Mouse (Mus musculus): ENCODE measurements around the gene Pcnx3. TPM values are rescaled to one million over a fixed set of nuclear protein-coding genes. Genes with fewer than 3 reads are reported as not detected.

Gene Pcnx3
- polyA plus RNA-seq, 1 experiment = 421 TPM

DNA sequence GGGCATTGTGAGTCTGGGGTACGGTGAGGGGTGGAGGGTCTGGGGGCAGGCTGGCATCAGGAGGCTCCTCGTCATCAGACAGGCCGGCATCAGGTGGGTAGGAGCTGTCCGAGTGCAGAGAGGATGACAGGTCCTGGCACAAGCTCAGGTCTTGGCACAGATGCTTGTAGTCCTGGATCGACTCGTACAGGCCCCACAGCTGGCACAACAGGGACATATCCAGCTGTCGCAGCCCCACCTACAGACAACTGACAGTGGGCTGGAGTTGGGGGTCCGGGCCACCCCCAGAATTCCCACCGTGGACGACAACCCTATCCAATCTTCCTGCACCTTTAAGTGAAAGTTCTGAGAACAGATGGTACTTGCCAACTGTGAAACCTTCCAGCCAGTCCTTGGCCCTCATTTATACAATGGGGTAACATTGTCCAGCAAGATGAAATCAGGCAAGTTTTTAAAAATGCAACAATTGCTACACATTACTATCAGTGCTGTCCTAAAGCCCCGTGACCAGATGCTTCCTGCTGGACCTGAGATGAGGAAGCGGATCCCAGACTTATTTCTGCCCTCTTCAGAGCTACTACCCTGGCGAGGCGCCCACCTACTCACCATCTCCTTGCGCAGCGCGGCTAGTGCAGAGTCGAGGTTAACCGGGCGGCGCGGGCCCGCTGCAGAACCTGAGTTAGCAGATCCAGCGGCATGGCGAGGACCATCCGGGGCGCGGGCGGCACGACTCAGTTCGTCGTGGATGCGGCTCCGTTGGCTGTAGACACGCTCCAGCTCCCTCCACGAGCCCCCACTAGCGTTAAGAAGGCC is 40.1 kb upstream of the Pcnx3 start:
- peak; percentile 50 for DNase-seq
- H3K36me3 ChIP-seq (ENCODE audit: control insufficient read depth, insufficient read depth, low read length) = no peaks in the 10 kb centered on the region
- H3K27ac ChIP-seq (ENCODE audit: control insufficient read depth, insufficient read depth, low read length) = no peak overlapping the region
- peaks cover 60% of the 10 kb centered on the region for H3K4me1 ChIP-seq (replicated peaks; ENCODE audit: control insufficient read depth, insufficient read depth, low read length)
- TF ChIP-seq CTCF (IDR thresholded peaks at IDR 0.05; ENCODE audit: borderline replicate concordance, control insufficient read depth, extremely low read depth, insufficient read depth, low read length, poor library complexity) (no peak), POLR2A (IDR thresholded peaks at IDR 0.05; ENCODE audit: control insufficient read depth, extremely low read depth, insufficient read depth, low read length, poor library complexity) (no peak)
- WGBS = 13% methylated on average over 37 of the region's 37 CpGs
- H3K4me3 ChIP-seq (ENCODE audit: control insufficient read depth, insufficient read depth, low read length) = peak overlapping the region; percentile 91
- no peaks in the 10 kb centered on the region for H3K27me3 ChIP-seq (ENCODE audit: control insufficient read depth, insufficient read depth, low read length)

DNA sequence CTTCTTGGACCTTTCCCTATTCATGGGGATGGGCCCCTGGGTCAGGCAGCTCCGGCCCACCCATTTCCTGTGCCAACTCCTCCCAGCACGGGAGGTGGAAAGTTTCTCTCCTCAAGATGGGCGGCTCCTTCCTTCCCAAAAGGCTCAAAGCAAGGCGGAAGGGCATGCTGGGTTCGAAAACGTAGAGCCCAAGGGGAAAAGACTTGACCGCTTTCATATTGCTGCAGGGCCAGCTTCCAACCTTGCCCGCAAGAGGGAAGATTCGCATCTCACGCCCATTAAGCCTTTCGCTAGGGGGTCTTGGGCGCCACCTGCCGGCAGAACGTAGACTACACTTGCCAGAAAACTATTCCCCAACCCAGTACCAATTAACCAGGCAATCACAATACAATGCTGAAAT is 39.0 kb upstream of the Pcnx3 start:
- peak overlapping the region; percentile 40 for H3K27ac ChIP-seq (ENCODE audit: control insufficient read depth, insufficient read depth, low read length)
- WGBS = 2% methylated on average over 14 of the region's 14 CpGs
- H3K4me3 ChIP-seq (ENCODE audit: control insufficient read depth, insufficient read depth, low read length) = peak overlapping the region; percentile 49
- no peaks in the 10 kb centered on the region for H3K36me3 ChIP-seq (ENCODE audit: control insufficient read depth, insufficient read depth, low read length)
- DNase-seq = peak; percentile 90
- no peaks in the 10 kb centered on the region for H3K27me3 ChIP-seq (ENCODE audit: control insufficient read depth, insufficient read depth, low read length)
- peak; percentile 91 for TF ChIP-seq CTCF (IDR thresholded peaks at IDR 0.05; ENCODE audit: borderline replicate concordance, control insufficient read depth, extremely low read depth, insufficient read depth, low read length, poor library complexity)
- TF ChIP-seq POLR2A (IDR thresholded peaks at IDR 0.05; ENCODE audit: control insufficient read depth, extremely low read depth, insufficient read depth, low read length, poor library complexity) = no peak
- H3K4me1 ChIP-seq (replicated peaks; ENCODE audit: control insufficient read depth, insufficient read depth, low read length) = peaks cover 62% of the 10 kb centered on the region

DNA sequence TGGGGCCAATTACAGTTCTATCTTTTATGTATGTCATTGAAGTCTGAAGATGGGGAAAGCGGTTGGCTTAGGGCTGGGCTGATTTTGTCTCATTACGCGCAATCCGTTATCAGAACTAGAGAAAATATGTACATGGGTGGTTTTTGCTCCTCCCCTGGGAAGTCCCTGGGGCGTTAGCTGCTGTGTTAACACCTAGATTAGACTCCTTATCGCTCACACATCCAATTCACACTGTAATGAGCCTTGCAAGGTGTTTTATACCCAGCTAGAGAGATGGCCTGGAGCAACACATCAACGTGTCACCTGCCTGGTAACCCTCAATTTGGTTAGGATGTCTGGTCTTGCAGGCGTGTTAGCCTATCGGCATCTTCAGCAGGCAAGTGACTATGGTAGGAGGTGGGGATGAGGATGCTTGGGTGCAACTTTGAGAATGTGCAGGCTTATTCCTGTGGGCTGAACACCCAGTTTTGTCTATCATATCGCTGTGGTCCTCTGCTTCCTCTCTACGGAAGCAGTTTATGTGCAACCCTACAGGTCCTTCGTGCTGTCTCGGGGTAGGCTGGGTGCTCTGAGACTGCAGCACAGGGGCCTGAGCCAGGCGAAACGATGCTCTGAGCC is 38.4 kb upstream of the Pcnx3 start:
- H3K27ac ChIP-seq (ENCODE audit: control insufficient read depth, insufficient read depth, low read length) = peak overlapping the region; percentile 40
- H3K27me3 ChIP-seq (ENCODE audit: control insufficient read depth, insufficient read depth, low read length) = no peaks in the 10 kb centered on the region
- TF ChIP-seq CTCF (IDR thresholded peaks at IDR 0.05; ENCODE audit: borderline replicate concordance, control insufficient read depth, extremely low read depth, insufficient read depth, low read length, poor library complexity) = no peak
- H3K36me3 ChIP-seq (ENCODE audit: control insufficient read depth, insufficient read depth, low read length) = 0 out of 2 replicates have a peak, but pooled peaks cover 6% of the 10 kb centered on the region
- H3K4me1 ChIP-seq (replicated peaks; ENCODE audit: control insufficient read depth, insufficient read depth, low read length) = peaks cover 62% of the 10 kb centered on the region
- 54% methylated on average over 15 of the region's 15 CpGs for WGBS
- no peak for DNase-seq
- peak overlapping the region; percentile 49 for H3K4me3 ChIP-seq (ENCODE audit: control insufficient read depth, insufficient read depth, low read length)

DNA sequence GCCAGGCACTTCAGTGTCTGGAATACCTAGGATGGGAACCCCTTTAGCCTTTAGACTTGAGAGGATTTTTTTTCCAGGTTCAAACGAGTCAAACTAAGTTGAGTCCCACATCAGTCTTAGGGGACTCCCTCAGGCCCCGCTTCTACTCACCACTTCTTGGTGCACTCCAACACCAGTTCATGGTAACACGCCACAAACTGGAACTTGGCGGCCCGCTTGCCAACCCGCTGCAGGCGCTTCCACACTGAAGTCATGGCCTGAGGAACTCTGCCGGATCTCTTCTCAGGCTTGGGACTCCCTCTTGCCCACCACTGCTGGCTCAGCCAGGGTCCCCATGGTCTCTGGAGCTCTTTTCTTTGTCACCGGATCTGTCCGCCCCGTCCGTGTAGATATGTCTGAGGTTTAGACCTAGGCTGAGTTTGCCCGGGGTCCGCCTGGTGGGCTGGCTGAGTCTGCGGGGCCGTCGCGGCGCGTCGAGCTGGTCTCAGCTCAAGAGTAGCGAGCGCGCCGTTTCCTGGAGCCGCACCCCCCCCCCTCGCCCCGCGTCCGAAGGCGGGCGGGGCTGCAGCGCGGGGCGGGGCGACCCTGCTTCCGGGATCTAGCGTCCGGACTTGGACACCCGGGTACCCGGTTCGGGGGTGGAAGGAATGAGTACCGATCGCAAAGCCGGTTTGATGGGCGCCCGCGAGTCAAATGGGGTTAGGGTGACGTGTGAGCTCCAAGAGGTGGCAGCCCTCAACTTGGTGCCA is 37.2 kb upstream of the Pcnx3 start, which contains the start of gene Ehbp1l1:
Ehbp1l1 (minus strand) TSS at position 551 of the 749 bp plus-strand sequence.
- Histone ChIP-seq H3K4me1 (replicated peaks; ENCODE audit: control insufficient read depth, insufficient read depth, low read length) (peaks cover 52% of the 10 kb centered on the region), H3K27ac (ENCODE audit: control insufficient read depth, insufficient read depth, low read length) (peak within 1 kb of the TSS; percentile 44), H3K27me3 (ENCODE audit: control insufficient read depth, insufficient read depth, low read length) (no peaks in the 10 kb centered on the region), H3K4me3 (ENCODE audit: control insufficient read depth, insufficient read depth, low read length) (peak within 1 kb of the TSS; percentile 59), H3K36me3 (ENCODE audit: control insufficient read depth, insufficient read depth, low read length) (peaks cover 8% of the 10 kb centered on the region)
- TF ChIP-seq CTCF (IDR thresholded peaks at IDR 0.05; ENCODE audit: borderline replicate concordance, control insufficient read depth, extremely low read depth, insufficient read depth, low read length, poor library complexity) (no peak; the same call in 1 of the 2 replicates), POLR2A (IDR thresholded peaks at IDR 0.05; ENCODE audit: control insufficient read depth, extremely low read depth, insufficient read depth, low read length, poor library complexity) (no peak)
- WGBS = 1% methylated on average over 49 of the region's 49 CpGs
- DNase-seq = peak; percentile 75

DNA sequence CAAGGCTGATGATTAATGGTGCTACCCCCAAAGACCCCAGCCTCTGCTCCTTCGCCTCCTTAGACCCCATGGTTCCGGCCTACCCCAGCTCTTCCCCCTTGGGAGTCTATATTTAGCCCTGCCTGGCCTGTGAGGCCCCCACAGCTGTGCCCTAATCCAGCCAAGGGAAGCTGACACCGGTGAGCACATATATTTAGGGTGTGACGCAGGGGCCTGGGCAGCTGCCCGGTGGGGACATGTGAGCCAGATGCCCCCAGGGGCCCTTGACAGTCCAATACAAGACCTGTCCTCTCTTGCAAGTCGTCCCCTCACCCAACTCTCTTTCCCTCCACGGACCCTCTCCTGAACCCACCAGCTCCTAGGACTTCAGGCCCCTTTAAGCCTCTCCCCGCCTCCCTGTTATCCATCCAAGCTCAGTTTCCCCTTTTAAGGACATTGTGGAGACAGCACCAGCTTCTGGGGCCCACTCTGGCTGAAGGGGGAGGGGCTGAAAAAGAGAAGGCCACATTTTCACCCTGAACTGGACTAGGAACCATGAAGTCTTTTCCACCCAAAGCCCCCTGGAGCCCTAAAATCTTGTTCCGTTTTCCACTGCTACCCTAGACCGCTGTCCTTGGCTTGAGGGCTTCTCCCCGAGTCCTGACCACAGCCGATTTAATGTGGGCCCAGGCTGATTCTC is 36.5 kb upstream of the Pcnx3 start:
- DNase-seq = no peak
- peaks cover 50% of the 10 kb centered on the region for H3K4me1 ChIP-seq (replicated peaks; ENCODE audit: control insufficient read depth, insufficient read depth, low read length)
- H3K36me3 ChIP-seq (ENCODE audit: control insufficient read depth, insufficient read depth, low read length) = peaks cover 15% of the 10 kb centered on the region
- TF ChIP-seq POLR2A (IDR thresholded peaks at IDR 0.05; ENCODE audit: control insufficient read depth, extremely low read depth, insufficient read depth, low read length, poor library complexity) (no peak), CTCF (IDR thresholded peaks at IDR 0.05; ENCODE audit: borderline replicate concordance, control insufficient read depth, extremely low read depth, insufficient read depth, low read length, poor library complexity) (no peak)
- no peak overlapping the region for H3K27ac ChIP-seq (ENCODE audit: control insufficient read depth, insufficient read depth, low read length)
- peak overlapping the region; percentile 59 for H3K4me3 ChIP-seq (ENCODE audit: control insufficient read depth, insufficient read depth, low read length)
- WGBS = 36% methylated on average over 12 of the region's 12 CpGs
- H3K27me3 ChIP-seq (ENCODE audit: control insufficient read depth, insufficient read depth, low read length) = no peaks in the 10 kb centered on the region

DNA sequence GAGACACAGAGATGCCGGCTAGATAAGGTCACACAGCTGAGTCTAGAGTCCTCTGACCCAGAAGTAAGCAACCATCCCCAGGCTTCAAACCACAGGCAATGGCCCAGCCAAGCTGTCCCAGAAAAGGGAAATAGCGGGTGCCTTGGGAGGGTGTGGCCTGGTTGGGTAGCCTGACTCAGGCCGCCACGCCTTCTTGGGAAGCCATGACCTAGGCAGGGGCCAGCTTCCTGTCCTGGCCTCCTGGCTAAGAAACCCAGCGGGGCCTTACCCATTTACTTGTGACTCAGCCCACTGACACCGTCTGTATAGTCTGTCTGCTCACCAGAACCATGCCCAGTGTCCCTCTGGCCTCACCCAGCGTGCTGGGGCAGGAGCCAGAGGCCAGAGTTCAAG is 35.8 kb upstream of the Pcnx3 start:
- no peak for TF ChIP-seq CTCF (IDR thresholded peaks at IDR 0.05; ENCODE audit: borderline replicate concordance, control insufficient read depth, extremely low read depth, insufficient read depth, low read length, poor library complexity)
- no peak for TF ChIP-seq POLR2A (IDR thresholded peaks at IDR 0.05; ENCODE audit: control insufficient read depth, extremely low read depth, insufficient read depth, low read length, poor library complexity)
- H3K27me3 ChIP-seq (ENCODE audit: control insufficient read depth, insufficient read depth, low read length) = no peaks in the 10 kb centered on the region
- H3K4me1 ChIP-seq (replicated peaks; ENCODE audit: control insufficient read depth, insufficient read depth, low read length) = peaks cover 47% of the 10 kb centered on the region
- DNase-seq = peak; percentile 20
- no peak overlapping the region for H3K27ac ChIP-seq (ENCODE audit: control insufficient read depth, insufficient read depth, low read length)
- peaks cover 20% of the 10 kb centered on the region for H3K36me3 ChIP-seq (ENCODE audit: control insufficient read depth, insufficient read depth, low read length)
- H3K4me3 ChIP-seq (ENCODE audit: control insufficient read depth, insufficient read depth, low read length) = peak overlapping the region; percentile 59
- 35% methylated on average over 7 of the region's 7 CpGs for whole genome bisulfite sequencing
